Mouse (Mus musculus) erythroblast, embryonic 14.5 days (primary cell): Measurements from ENCODE around the gene Atg9b.

Source experiments
- GATA1 ChIP-seq: IDR thresholded peaks from 2 replicates; pipeline ENCODE4 v1.6.1; 2012; ENCODE audit warnings: low read length, inconsistent platforms, mixed read lengths
- TAL1 ChIP-seq: IDR thresholded peaks from 3 replicates; pipeline ENCODE4 v1.6.1; 2012; ENCODE audit warnings: low read length, inconsistent platforms, mixed read lengths

GRCm38 (mm10) chr5:24392724-24393123 lies 781 bp upstream of the Atg9b start:
- TF ChIP-seq GATA1 (no peak), TAL1 (no peak)
